Mouse (Mus musculus) MN1 (cell line): ENCODE data around the gene Tbx22.

Experiments
- DNase-seq: peaks from one replicate; pipeline ENCODE4 v3.0.0-alpha.2; 2016; ENCODE audit warnings: low spot score

Gene Tbx22

GRCm38 (mm10) chrX:107667664-107668063 is at the start of gene Tbx22:
Gene Tbx22, plus strand, starts transcription at chrX:107667964.
- no peak for DNase-seq

GRCm38 (mm10) chrX:107668677-107669076 is 913 bp downstream of the Tbx22 start:
- DNase-seq = no peak

GRCm38 (mm10) chrX:107679203-107679602 is 11.4 kb downstream of the Tbx22 start:
- DNase-seq = no peak

GRCm38 (mm10) chrX:107708584-107708983 is 40.8 kb downstream of the Tbx22 start:
- DNase-seq = no peak

- DNase-seq = no peak
Measured at GRCm38 (mm10) chrX:107723541-107723940, 55.8 kb downstream of the Tbx22 start.
